Mouse (Mus musculus): Measurements from ENCODE around the gene Zfp36l1. TPM values are rescaled to one million over a fixed set of nuclear protein-coding genes. Genes with fewer than 3 reads are reported as not detected.

The Zfp36l1 gene
- 10 to 100 TPM; 48.3 to 50.3 TPM for total RNA-seq (2021)
- long read RNA-seq, experiment 1, partial matches to known transcripts, result 0 of 10 reads
- long read RNA-seq, experiment 1, other reads (novel, unspliced or antisense), result 9 of 10 reads
- long read RNA-seq, experiment 2, partial matches to known transcripts, result 0 of 12 reads
- long read RNA-seq, experiment 2, other reads (novel, unspliced or antisense), result 8 of 12 reads

DNA sequence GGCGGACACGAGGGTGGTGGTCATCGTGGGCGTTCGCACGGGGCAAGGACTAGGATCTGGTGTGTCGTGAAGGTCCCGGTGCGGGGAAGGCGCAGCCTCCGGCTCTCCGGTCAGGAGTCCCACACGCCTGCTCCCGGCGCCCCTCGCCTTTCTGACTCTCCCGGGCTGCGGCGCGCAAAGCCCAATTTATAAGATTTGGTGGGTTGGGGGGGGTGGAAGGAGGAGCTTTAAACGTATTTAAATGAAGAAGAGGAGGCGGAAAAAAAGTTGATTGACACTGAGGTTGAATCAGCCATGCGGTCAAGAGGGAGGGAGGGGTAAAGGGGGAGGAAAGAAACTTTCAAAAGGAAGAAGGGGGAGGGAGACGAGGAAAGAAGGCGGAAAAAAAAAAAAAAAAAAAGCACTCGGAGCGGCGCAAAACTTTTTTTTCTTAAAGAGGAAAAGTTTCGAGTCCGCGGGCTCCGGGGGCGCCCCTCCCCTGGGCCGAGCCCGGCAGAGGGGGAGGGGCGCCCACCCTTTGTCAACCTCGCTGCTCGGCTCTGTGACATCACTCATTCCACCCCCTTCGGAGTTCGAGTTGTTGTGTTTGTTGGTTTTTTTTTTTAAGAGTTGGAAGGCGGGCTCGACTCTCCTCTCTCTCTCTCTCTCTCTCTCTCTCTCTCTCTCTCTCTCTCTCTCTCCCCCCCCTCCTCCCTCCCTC lies at the start of gene Zfp36l1:
Gene Zfp36l1, minus strand, starts transcription at position 162 of the 700 bp plus-strand sequence.
- DNase-seq (ENCODE audit: low spot score in 2 of 2), result peak; percentile 75 to 88

DNA sequence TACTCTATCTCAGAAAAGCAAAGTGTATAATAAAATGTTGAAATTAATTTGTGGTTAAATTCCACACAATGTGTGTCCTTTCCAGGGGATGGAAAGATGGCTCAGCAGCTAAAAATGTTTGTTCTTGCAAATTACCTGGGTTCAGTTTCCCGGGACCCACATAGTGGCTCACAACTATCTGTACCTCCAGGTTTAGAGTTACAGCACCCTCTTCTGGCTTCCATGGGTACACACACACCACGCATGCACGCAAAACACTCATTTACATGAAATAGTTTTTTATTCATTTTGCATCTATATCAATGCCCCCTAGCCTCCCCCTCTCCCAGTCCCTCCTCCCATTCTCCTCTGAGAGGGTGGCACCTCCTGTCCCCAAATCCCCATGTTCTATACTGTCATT lies 49.6 kb upstream of the Zfp36l1 start:
- no peak for DNase-seq (ENCODE audit: low spot score in 2 of 2)

DNA sequence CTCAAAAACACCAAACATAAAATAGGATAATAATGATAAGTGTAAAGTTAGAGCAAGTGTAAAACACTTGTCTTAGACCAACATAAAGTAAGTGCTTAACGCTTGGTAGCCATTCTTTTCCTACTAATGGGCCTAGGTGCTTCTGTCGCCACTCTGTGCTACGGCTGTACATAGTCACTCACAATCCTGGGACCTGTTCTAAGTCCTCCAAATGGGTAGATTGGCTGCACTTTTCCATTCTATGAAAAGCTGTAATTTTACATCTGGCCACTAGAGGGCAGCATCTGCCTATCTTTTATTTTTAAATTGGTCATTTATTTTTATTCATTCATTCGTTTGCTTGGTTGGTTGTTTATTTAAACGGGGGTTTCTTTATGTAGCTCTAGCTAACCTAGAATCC lies 44.9 kb upstream of the Zfp36l1 start:
- peak in 1 of 2 experiments; percentile 55 for DNase-seq (ENCODE audit: low spot score in 2 of 2)

DNA sequence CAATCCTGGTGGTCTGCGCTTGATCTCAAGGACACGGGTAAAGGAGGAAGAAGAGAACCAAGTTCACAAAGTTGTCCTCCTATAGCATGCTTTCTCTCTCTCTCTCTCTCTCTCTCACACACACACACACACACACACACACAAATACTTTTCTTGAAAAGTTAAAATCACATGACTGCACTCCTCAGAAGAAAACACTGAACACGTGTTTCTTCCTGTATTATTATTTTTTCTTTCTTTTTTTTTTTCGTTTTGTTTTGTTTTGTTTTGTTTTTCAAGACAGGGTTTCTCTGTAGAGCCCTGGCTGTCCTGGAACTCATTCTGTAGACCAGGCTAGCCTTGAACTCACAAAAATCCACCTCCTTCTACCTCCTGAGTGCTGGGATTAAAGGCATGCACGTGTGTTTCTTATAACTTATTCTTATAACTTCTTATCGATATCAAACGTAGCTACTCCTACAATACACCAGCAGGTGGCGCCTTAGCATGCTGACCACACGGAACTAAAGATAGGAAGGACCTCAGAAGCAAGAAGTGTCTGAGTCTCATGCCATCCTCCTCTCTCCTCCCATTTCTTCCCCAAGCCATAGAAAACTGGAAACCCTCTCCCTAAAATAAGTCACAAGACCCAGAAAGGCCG lies 41.0 kb upstream of the Zfp36l1 start:
- no peak for DNase-seq (ENCODE audit: low spot score in 2 of 2)

DNA sequence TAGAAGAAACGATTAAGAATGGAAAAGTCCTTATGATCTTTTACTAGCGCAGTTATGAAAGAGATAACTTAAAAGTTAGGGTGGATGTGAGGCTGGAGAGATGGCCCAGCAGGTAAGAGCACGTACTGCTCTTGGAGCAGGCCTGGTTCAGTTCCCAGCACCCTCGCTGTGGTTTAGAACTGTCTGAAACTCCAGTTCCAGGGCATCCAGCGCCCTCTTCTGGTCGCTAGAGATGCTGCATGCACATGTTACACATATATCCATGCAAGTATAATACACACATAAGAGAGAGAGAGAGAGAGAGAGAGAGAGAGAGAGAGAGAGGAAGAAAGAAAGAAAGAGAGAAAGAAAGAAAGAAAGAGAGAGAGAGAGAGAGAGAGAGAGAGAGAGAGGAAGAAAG lies 40.3 kb upstream of the Zfp36l1 start:
- no peak for DNase-seq (ENCODE audit: low spot score in 2 of 2)

DNA sequence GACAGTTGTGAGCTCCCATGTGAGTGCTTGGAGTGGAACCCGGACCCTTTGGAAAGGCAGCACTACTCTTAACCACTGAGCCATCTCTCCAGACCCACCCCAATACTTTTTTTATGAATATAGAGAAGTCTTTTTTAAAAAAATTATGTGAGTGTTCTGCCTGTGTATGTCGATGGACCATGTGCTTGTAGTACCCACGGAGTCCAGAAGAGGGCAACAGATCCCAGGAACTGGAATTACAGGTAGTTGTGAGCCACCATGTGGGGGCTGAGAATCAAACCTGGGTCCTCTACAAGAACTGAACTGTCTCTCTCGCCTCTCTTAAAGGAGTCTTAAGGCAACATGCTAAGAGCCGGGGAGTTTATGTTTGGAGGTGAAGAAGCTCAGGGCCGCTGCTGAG lies 39.0 kb upstream of the Zfp36l1 start:
- DNase-seq (ENCODE audit: low spot score in 2 of 2), result no peak

DNA sequence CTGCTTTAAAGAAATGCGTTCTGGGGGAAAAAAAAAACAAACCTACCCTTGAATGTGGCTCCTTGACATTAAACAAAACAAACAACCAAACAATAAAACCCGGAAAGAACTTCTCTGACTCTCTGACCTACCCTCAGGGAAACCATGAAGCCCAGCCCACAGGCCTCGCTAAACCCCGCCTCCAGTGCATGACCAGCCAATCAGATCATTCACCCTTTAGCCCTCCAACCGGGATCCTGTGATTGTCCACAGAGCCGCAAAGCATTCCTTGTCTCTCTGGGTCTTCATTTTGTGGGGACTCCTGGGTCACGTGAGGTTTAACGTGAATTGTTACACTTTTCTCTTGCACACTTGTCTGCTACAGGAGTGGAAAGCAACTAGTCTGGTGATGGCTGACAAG lies 37.8 kb upstream of the Zfp36l1 start:
- no peak for DNase-seq (ENCODE audit: low spot score in 2 of 2)

DNA sequence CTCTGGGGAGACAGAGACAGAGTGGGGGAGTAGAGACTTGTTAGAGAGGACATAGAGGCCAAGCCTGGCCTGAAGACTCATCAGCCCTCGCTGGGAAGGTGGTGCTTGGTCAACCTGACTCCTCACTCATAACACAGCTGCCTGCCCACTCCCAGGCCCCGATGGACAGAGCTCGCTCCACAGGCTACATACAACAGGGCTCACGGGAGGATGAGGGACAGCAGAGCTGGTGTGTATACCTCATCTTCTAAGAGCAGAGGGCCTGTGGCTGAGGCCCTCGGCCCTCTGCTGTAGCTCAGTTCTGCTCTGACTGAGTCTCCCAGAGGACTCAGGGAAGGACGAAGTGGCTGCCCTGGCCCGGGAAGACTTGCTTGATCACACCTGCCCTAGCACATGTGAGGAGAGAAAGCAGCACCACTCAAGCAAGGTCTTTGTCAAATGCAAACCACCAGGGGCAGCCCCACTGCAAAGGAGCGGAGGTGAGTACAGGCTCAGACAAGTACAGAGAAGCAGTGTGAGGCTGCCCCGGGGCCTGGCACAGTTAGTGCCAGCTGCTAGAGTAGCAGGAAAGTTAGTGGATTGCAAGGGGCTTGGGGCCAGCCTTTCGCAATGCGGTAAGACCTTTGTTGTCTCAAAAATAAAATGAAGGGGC lies 34.9 kb upstream of the Zfp36l1 start:
- DNase-seq (ENCODE audit: low spot score in 2 of 2), result no peak

DNA sequence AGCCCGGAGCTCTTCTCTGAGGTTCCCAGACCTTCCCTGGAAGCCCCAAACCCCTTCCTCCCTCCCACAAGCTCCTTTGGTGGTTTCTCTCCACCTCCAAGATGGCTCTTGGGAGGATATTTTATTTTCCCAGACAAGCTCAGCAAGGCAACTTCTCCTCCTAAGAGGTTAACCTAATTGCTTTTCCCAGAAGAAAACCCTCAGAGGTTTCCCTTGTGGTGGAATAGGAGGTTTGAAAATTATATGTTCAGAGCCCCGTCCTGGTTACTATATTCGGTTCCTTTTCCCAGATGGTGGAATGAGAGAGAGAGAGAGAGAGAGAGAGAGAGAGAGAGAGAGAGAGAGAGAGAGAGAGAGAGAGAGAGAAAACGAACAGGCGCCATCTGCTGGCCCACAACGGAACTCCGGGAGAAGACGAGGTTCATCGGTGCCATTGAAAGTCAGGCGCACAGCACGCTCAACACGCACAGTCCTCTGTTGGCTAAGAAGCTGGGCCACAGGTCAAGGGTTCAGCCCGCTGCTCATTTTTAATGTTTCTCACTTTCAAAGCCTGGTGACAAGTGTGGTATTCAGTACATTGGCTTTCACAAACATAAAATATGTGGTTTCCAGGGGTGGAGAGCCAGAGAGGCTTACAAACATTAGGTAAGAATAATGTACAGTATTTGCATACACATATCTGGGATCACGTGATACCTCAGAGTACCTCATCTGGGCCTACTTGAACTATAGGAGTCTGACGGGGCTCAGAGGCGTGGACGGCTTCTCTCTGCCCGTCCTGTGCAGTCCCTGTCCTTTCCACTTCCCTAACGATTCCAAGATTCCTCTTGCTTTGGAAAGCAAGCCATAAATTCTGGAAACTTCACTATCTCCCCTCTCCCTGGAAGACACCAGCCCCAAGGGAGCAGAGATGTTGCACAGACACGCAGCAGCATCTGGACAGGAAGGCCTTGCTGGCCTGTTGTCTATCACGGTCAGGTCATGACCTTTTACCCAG lies 33.7 kb upstream of the Zfp36l1 start:
- peak; percentile 50 to 73 for DNase-seq (ENCODE audit: low spot score in 2 of 2)

DNA sequence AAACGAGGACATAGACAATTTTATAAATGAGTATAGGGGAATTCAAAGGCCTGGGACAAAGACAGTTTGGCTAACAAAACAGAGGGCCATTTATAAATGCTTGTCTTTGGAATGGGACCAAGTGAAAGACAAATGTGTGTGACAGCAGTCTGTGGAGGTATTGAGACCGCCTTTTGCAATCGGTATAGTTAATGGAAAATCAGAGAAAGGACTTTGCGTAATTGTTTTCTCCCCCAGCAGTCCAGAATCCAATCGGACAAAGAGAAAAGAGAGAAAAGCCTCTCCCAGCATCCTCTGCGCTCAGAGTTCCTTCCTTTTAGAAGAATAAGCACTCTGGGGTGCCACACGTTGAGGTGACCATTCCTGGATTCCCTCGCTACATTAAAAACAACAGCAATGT lies 32.6 kb upstream of the Zfp36l1 start:
- no peak for DNase-seq (ENCODE audit: low spot score in 2 of 2)

DNA sequence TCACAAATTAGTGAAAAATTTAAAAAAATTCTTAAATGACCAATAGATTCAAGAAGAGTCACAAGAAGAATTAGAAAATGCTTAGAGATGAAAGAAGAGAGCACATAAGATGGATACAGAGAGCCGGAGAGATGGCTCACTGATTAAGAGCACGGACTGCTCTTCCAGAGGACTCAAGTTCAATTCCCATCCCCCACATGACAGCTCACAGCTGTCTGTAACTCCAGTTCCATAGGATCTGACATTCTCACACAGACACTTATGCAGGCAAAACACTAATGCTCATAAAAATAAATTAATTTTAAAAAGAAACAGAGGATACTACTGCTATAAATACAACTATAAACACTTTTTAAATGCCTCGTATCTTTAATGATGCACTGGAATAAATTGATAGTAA lies 32.0 kb upstream of the Zfp36l1 start:
- no peak for DNase-seq (ENCODE audit: low spot score in 2 of 2)

DNA sequence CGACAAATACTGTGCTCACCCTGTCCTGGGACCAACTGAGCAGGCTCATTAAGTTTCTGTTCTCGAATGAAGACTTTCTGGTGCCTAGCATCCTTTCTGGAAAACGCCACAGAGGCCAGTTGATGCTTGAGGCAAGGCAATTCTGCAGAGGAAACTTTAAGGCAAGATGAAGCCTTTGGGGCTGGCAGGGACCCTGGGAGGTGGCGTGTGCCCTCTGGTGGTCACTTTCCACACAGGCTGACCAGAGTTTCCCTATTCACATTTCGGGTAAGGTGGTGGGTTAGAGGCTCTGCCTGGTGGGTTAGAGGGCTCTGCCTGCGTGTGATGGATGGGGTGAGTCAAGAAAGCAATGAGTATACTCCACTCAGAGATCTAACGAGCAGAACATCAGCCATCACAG lies 28.7 kb upstream of the Zfp36l1 start:
- DNase-seq (ENCODE audit: low spot score in 2 of 2), result peak in 1 of 2 experiments; percentile 45

DNA sequence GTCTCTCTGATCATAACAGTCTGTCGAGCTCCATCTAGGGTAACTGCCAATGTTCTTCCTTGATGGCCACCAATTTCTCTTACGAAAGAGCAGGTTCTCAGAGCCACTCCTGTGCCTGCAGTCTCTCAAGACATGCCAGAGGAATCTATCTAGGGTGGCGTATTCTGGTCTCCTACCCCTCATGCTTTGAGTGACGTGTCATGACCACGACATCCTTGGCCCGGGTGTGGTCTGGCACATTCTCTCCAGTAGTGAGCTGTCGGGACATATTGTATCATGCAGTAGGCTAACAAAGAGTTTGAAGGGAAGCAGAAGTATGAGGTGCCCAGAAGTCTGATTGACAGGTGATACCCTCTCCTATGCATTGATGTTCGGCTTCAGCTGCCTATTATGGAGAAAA lies 28.2 kb upstream of the Zfp36l1 start:
- DNase-seq (ENCODE audit: low spot score in 2 of 2), result no peak

DNA sequence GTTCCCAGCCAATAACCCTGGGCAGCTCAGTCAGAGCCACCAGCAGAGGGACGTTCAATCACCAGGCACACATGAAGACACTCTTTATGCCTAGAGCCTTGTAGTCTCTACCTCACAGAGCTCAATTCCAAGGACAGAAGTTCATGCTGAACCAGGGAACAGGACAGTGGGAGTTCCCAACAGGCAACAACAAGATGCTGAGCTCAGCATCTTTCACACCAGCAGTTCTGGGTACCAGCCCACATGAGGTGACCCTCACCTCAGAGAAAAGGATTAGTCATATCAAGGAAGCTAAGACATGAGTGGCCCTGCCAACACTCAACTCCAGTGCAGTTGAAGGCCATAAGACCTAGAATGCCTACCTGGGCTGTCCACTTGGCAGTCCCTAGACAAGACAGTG lies 24.9 kb upstream of the Zfp36l1 start:
- no peak for DNase-seq (ENCODE audit: low spot score in 2 of 2)

DNA sequence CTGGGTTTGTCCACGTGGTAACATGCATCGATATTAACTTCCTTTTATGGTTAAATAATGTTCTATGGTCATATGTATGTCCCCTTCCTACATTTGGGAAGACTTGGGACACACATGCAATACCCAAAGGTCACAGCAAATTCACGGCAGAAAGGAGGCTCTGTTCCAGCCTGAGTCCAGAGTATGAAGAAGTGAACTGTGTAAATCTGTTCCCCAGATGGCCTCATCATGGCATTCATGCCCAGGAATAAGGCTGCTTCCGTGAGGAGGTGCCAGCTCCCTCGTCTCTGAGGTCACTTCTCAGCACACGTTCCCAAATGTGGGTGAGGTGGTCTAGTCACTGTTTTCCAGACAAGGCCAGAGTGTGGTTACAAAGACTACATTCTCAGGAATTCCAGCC lies 24.4 kb upstream of the Zfp36l1 start:
- no peak for DNase-seq (ENCODE audit: low spot score in 2 of 2)

DNA sequence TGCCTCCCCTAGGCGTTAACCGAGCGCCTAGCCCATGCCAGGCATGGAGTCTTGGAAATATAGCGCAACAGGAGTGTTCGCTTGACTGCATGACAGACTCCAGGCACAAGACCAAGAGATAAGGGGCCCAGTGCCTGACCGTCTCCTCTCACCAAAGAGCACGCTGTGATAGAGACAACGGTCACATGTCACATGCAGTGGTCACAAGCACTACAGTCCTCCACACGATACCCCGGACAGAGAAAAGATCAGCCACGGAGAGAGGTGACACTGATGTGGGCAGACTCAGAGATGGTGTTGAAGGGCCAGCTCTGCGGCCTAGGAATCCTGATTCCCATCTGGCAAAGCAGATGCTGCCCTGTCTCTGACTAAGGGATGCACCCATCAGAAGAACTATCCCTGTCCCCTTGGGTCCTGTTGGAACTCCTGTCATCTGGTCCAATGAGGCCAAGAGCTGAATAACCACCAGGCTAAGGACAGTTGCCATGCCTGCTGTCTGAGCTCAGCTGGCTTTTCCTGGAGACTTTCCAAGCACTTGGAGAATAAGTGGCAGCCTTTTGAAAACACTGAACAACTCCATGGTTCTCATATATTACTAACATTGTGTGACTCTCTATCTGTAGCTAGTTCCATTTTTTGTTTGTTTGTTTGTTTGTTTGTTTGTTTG lies 23.6 kb upstream of the Zfp36l1 start:
- DNase-seq (ENCODE audit: low spot score in 2 of 2), result no peak

DNA sequence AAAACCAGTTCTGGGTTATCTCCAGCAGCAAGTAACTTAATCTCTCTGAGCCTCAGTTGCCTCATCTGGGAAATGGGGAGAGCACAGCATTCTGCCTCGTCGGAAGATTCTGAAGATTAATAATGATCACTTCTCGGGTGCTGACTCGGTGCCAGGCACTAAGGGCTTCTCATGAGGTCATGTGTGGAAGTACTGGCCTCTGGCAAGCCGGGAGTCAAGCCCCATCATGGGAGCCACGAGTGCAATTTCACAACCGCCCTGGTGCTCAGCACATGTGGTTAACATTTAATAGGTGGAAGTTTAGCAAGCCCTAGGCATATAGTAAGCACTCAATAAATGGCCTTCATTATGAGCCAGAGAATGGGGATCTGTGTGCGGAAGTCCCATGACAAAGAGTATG lies 22.4 kb upstream of the Zfp36l1 start:
- no peak for DNase-seq (ENCODE audit: low spot score in 2 of 2)

DNA sequence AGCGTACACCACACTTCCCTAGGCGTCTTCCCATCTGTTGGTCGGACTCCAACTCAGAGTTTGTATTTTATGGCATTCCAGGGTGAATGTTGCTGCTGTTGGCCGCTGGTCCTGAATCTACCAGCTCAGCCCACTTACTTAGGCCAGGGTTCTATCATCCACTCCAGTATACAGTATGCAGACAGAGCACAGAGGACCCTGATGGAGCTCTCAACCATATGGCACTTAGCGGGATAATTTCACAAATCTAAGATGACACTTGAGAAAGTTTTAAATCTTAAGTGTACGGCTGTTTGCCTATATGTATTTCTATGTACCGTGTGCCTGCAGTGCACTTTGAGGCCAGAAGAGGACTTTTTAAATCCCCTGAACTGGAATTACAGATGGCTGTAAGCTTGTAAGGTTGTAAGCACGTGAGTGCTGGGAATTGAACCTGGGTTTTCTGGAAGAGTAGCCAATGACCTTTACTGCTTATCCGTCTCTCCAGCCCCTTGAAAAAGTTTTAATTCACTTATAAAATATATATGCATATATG lies 20.3 kb upstream of the Zfp36l1 start:
- no peak for DNase-seq (ENCODE audit: low spot score in 2 of 2)

DNA sequence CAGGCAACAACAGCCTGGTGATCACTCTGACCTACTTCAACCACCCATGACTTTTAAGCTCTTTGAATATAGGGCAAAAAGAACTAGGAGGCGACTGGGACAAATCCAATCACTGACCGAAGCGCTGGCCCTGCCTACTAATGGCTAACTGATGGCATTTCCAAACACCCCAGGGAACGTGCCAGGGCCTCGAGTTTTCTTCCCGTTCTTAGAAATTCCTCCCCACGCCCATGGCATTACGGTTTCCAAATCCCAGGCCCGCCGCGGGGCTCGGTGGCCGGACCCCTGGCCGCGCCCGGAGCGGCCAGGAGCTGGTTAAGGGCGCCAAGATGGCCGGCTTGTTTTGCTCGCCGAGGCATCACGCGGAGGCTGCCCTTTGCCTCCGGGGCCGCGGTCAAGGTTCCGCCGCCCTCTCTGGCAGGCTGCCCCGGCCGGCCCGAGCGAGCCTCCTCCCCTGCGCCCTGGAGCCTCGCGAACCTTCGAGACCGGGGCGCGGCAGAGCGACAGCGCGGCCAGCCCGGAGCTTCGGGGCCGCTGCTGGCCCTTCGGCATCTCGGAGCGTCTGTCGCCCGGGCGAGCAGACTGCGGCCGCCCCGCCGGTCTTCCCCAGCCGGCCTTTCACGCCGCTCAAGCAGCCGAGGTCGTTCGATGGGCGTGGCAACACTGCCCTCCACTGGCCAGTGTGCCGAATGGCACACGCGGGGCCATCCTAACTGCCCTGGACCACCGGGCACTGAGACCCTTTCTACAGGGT lies 19.6 kb upstream of the Zfp36l1 start:
- peak; percentile 75 to 77 for DNase-seq (ENCODE audit: low spot score in 2 of 2)
